Mouse (Mus musculus): ENCODE data around the gene Kansl1.

DNA sequence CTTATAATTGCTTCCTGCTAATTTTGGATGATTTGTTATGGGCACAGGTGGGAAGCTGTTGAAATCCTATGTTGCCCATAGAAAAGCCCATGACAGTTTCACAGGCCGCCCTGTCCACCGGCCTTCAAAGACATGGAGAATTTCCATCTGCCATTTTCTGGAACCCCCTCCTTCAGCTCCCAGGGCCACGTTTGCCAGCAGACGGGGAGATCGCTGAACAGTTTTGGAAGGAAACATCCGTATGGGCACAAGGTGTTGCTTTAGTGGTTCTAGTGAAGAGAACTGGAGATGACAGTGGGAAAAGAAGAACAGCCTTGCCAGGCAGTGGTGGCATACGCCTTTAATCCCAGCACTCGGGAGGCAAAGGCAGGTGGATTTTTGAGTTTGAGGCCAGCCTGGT is 13.3 kb upstream of the Kansl1 start:
- TF ChIP-seq CTCF (IDR thresholded peaks at IDR 0.05; ENCODE audit: extremely low read depth, insufficient read length, insufficient replicate concordance, low read depth, low read length) (no peak), POLR2A (IDR thresholded peaks at IDR 0.05; ENCODE audit: low read depth, low read length) (no peak)
